Mouse (Mus musculus) neural tube, embryonic 10.5 days (tissue): ENCODE measurements around the gene Kif26b.

Experiments used
- DNase-seq: peaks from one replicate; pipeline ENCODE4 v3.0.0-alpha.2; 2017; ENCODE audit warnings: low spot score; ENCODE audit errors: extremely low spot score

Kif26b gene

GRCm38 (mm10) chr1:178988176-178988575 is 459.3 kb downstream of the Kif26b start:
- no peak for DNase-seq
